22 mouse cellular contexts compared by ENCODE assay signal in genomic region chr2:169351547-169351946, GRCm38 (mm10).
DNase-seq lines count a peak whose midpoint lies in the region; ATAC-seq and TF ChIP-seq lines count a peak whose summit lies in the region.
"Had no signal": no experiment of that assay in that cellular context is flagged by ENCODE, and none has a peak within 500 bp of the region (broad histone marks: within the 10 kb centered on the region; RNA-seq: fewer than 3 reads in every experiment).

No protein-coding gene starts in this region.

- H3K9ac ChIP-seq in liver, adult 2 months (ENCODE audit: low read depth, low read length) = no peak overlapping the region
- no peak overlapping the region for H3K9ac ChIP-seq in liver, embryonic 15.5 days
- H3K9ac ChIP-seq in liver, embryonic 12.5 days = no peak overlapping the region
- no peak overlapping the region for H3K9ac ChIP-seq in liver, embryonic 16.5 days (ENCODE audit: low read depth, low read length)
- H3K9ac ChIP-seq in liver, embryonic 11.5 days (ENCODE audit: low read depth, low read length) = no peak overlapping the region
- no peak overlapping the region for H3K9ac ChIP-seq in liver, postnatal 0 days (replicated peaks)

- no peak overlapping the region for H3K4me3 ChIP-seq in liver, adult 2 months (ENCODE audit: insufficient read depth, low read depth, low read length)
- no peak overlapping the region for H3K4me3 ChIP-seq in liver, embryonic 15.5 days (replicated peaks)
- H3K4me3 ChIP-seq in liver, embryonic 12.5 days = no peak overlapping the region
- H3K4me3 ChIP-seq in liver, embryonic 16.5 days (ENCODE audit: low read depth, low read length) = no peak overlapping the region
- H3K4me3 ChIP-seq in liver, embryonic 11.5 days (ENCODE audit: low read depth, low read length) = no peak overlapping the region
- H3K4me3 ChIP-seq in liver, postnatal 0 days (ENCODE audit: low read depth, low read length) = no peak overlapping the region

- WGBS in liver, adult 2 months = 30% methylated on average over 7 of the region's 7 CpGs
- 63% methylated on average over 7 of the region's 7 CpGs for WGBS in liver, embryonic 15.5 days (ENCODE audit: insufficient replicate concordance)
- WGBS in liver, embryonic 12.5 days (ENCODE audit: insufficient replicate concordance) = 69% methylated on average over 7 of the region's 7 CpGs
- 60% methylated on average over 7 of the region's 7 CpGs for WGBS in liver, embryonic 16.5 days (ENCODE audit: insufficient replicate concordance)
- WGBS in liver, embryonic 11.5 days = 78% methylated on average over 7 of the region's 7 CpGs
- 60% methylated on average over 7 of the region's 7 CpGs for WGBS in liver, postnatal 0 days (ENCODE audit: insufficient replicate concordance)

- H3K4me1 ChIP-seq in liver, adult 2 months (ENCODE audit: control insufficient read depth, insufficient read depth, low read length) = peaks cover 20% of the 10 kb centered on the region
- no peaks in the 10 kb centered on the region for H3K4me1 ChIP-seq in liver, embryonic 15.5 days (replicated peaks)
- H3K4me1 ChIP-seq in liver, embryonic 12.5 days = no peaks in the 10 kb centered on the region
- H3K4me1 ChIP-seq in liver, embryonic 16.5 days (ENCODE audit: control insufficient read depth, low read depth, low read length) = no peaks in the 10 kb centered on the region
- no peaks in the 10 kb centered on the region for H3K4me1 ChIP-seq in liver, embryonic 11.5 days (replicated peaks; ENCODE audit: control insufficient read depth, insufficient read depth, low read length)
- H3K4me1 ChIP-seq in liver, postnatal 0 days (ENCODE audit: insufficient read depth) = 0 out of 2 replicates have a peak, but pooled peaks cover 6% of the 10 kb centered on the region

- H3K27me3 ChIP-seq in liver, adult 2 months (ENCODE audit: control insufficient read depth, insufficient read depth, low read length) = no peaks in the 10 kb centered on the region
- no peaks in the 10 kb centered on the region for H3K27me3 ChIP-seq in liver, embryonic 15.5 days
- no peaks in the 10 kb centered on the region for H3K27me3 ChIP-seq in liver, embryonic 12.5 days (replicated peaks)
- H3K27me3 ChIP-seq in liver, embryonic 16.5 days (ENCODE audit: control insufficient read depth, insufficient read depth, low read depth, low read length) = no peaks in the 10 kb centered on the region
- H3K27me3 ChIP-seq in liver, embryonic 11.5 days (replicated peaks; ENCODE audit: control insufficient read depth, insufficient read depth, low read length) = no peaks in the 10 kb centered on the region
- no peaks in the 10 kb centered on the region for H3K27me3 ChIP-seq in liver, postnatal 0 days (ENCODE audit: insufficient read depth, low read length)
- H3K27me3 ChIP-seq: CH12.LX, Patski had no signal

- TF ChIP-seq EP300 in liver, postnatal 0 days (IDR thresholded peaks at IDR 0.05; ENCODE audit: low read depth) = peak; percentile 62; the same call in 1 of the 2 replicates

- TF ChIP-seq CTCF in liver, adult 2 months (IDR thresholded peaks at IDR 0.05; ENCODE audit: low read depth, low read length) = no peak
- no peak for TF ChIP-seq CTCF in liver, postnatal 0 days (IDR thresholded peaks at IDR 0.05; ENCODE audit: low read depth)

- peak; percentile 54; the same call in 1 of the 2 replicates for ATAC-seq in liver, embryonic 15.5 days (ENCODE audit: insufficient read depth)
- no peak for ATAC-seq in liver, embryonic 12.5 days
- ATAC-seq in liver, embryonic 16.5 days (ENCODE audit: low read depth) = peak; percentile 67
- ATAC-seq in liver, embryonic 11.5 days (replicated peaks; ENCODE audit: low FRiP score) = no peak
- ATAC-seq in liver, postnatal 0 days = peak; percentile 94
- ATAC-seq: activated CD4-positive, CD25-positive, alpha-beta regulatory T cell, adult 4 months; CD4-positive, CD25-positive, alpha-beta regulatory T cell, adult 4 months; Patski had no signal

- H3K4me2 ChIP-seq in liver, embryonic 15.5 days = no peak overlapping the region
- H3K4me2 ChIP-seq in liver, embryonic 12.5 days = no peak overlapping the region
- H3K4me2 ChIP-seq in liver, embryonic 16.5 days (ENCODE audit: low read depth, low read length) = no peak overlapping the region
- H3K4me2 ChIP-seq in liver, embryonic 11.5 days = no peak overlapping the region
- no peak overlapping the region for H3K4me2 ChIP-seq in liver, postnatal 0 days (ENCODE audit: low read depth, low read length)

- TF ChIP-seq POLR2A in liver, adult 2 months (IDR thresholded peaks at IDR 0.05; ENCODE audit: extremely low read depth, insufficient read depth, low read length) = no peak

- H3K27ac ChIP-seq in liver, adult 2 months (replicated peaks; ENCODE audit: insufficient read depth, low read depth, low read length) = peak overlapping the region; percentile 64
- no peak overlapping the region for H3K27ac ChIP-seq in liver, embryonic 15.5 days (replicated peaks)
- no peak overlapping the region for H3K27ac ChIP-seq in liver, embryonic 12.5 days
- H3K27ac ChIP-seq in liver, embryonic 16.5 days (ENCODE audit: low read length) = no peak overlapping the region
- no peak overlapping the region for H3K27ac ChIP-seq in liver, embryonic 11.5 days (ENCODE audit: low read depth, low read length)
- H3K27ac ChIP-seq in liver, postnatal 0 days (ENCODE audit: low read depth) = peak overlapping the region; percentile 64

- peak; percentile 97 for DNase-seq in liver, adult 2 months (ENCODE audit: extremely low read depth, low read depth, low spot score)
- no peak for DNase-seq in liver
- DNase-seq in liver, embryonic 11.5 days (ENCODE audit: low spot score) = no peak
- peak; percentile 73 for DNase-seq in liver, postnatal 0 days
- no peak for DNase-seq in cerebellum, adult 9-11 months
- DNase-seq: adrenal gland, adult 2 months; adrenal gland, adult 8-10 months; adrenal gland, postnatal 10 days; adrenal gland, postnatal 14 days; adrenal gland, postnatal 25 days; adrenal gland, postnatal 36 days; B cell, adult 2 months; cerebellum, adult 11 months; cerebellum, adult 11-12 months had no signal

- no peaks in the 10 kb centered on the region for H3K36me3 ChIP-seq in liver, adult 2 months (ENCODE audit: control insufficient read depth, insufficient read depth, low read length)
- no peaks in the 10 kb centered on the region for H3K36me3 ChIP-seq in liver, embryonic 15.5 days (replicated peaks)
- no peaks in the 10 kb centered on the region for H3K36me3 ChIP-seq in liver, embryonic 12.5 days
- H3K36me3 ChIP-seq in liver, embryonic 16.5 days (ENCODE audit: control insufficient read depth, insufficient read depth) = no peaks in the 10 kb centered on the region
- H3K36me3 ChIP-seq in liver, embryonic 11.5 days (ENCODE audit: control insufficient read depth, insufficient read depth, low read length) = no peaks in the 10 kb centered on the region
- no peaks in the 10 kb centered on the region for H3K36me3 ChIP-seq in liver, postnatal 0 days (replicated peaks; ENCODE audit: insufficient read depth, low read length)
- H3K36me3 ChIP-seq: G1E had no signal

- no peaks in the 10 kb centered on the region for H3K79me2 ChIP-seq in liver, adult 2 months (ENCODE audit: control insufficient read depth, insufficient read depth, low read length)

- 0 out of 2 replicates have a peak, but pooled peaks cover 9% of the 10 kb centered on the region for H3K9me3 ChIP-seq in liver, embryonic 15.5 days (replicated peaks)
- H3K9me3 ChIP-seq in liver, embryonic 12.5 days (replicated peaks) = peaks cover 10% of the 10 kb centered on the region
- H3K9me3 ChIP-seq in liver, embryonic 16.5 days (replicated peaks; ENCODE audit: control insufficient read depth, low read length) = peaks cover 2% of the 10 kb centered on the region; the same call in 1 of the 2 replicates
- H3K9me3 ChIP-seq in liver, embryonic 11.5 days (ENCODE audit: control insufficient read depth, low read length) = no peaks in the 10 kb centered on the region; the same call in 1 of the 2 replicates
- H3K9me3 ChIP-seq in liver, postnatal 0 days (ENCODE audit: low read length) = no peaks in the 10 kb centered on the region

Comparison
In these comparisons a context has a peak if more than half of its experiments do, and no peak if none do; other contexts are left out.
1. DNase-seq: peak in liver, adult 2 months (single experiment) and liver, postnatal 0 days (single experiment); none in liver (single experiment), liver, embryonic 11.5 days (single experiment) and cerebellum, adult 9-11 months (single experiment).
2. H3K27ac ChIP-seq: peak in liver, adult 2 months (single experiment) and liver, postnatal 0 days (single experiment); none in liver, embryonic 15.5 days (single experiment), liver, embryonic 12.5 days (single experiment), liver, embryonic 16.5 days (single experiment) and liver, embryonic 11.5 days (single experiment).
3. ATAC-seq: peak in liver, embryonic 15.5 days (single experiment), liver, embryonic 16.5 days (single experiment) and liver, postnatal 0 days (single experiment); none in liver, embryonic 12.5 days (single experiment) and liver, embryonic 11.5 days (single experiment).